Mouse (Mus musculus) CH12.LX (cell line): ENCODE data around the gene Olfr543.
A peak's percentile ranks its signal among the peaks of the same experiment; 100 is the strongest.

Experiments used
- CTCF ChIP-seq, 2 experiments: IDR thresholded peaks in 1 of 2; conservative IDR thresholded peaks in 1 of 2; 2 replicates each; pipeline ENCODE4 v1.5.1; 2011 to 2012; ENCODE audit warnings: low read depth in 2 of 2, low read length in 2 of 2, improper control_type of control experiment in 1 of 2, inconsistent platforms in 1 of 2, mild to moderate bottlenecking in 1 of 2, moderate library complexity in 1 of 2
- GABPA ChIP-seq: IDR thresholded peaks from 2 replicates; pipeline ENCODE4 v1.6.1; 2012; ENCODE audit warnings: low read depth, low read length, improper control_type of control experiment, inconsistent platforms; ENCODE audit not compliant: insufficient replicate concordance
- MAFK ChIP-seq: IDR thresholded peaks from 2 replicates; pipeline ENCODE4 v1.6.1; 2011; ENCODE audit warnings: low read length, improper control_type of control experiment; ENCODE audit not compliant: insufficient replicate concordance
- POLR2A ChIP-seq: IDR thresholded peaks from 2 replicates; pipeline ENCODE4 v1.6.1; 2011; ENCODE audit warnings: low read depth, mild to moderate bottlenecking, improper control_type of control experiment, low read length
- SIN3A ChIP-seq: IDR thresholded peaks from 2 replicates; pipeline ENCODE4 v1.6.1; 2012; ENCODE audit warnings: low read length, improper control_type of control experiment, inconsistent platforms
- SMC3 ChIP-seq: IDR thresholded peaks from 2 replicates; pipeline ENCODE4 v1.6.1; 2011; ENCODE audit warnings: low read depth, low read length, improper control_type of control experiment
- USF1 ChIP-seq: IDR thresholded peaks from 2 replicates; pipeline ENCODE4 v1.6.1; 2014; ENCODE audit warnings: low read depth, mild to moderate bottlenecking, inconsistent platforms, low read length, improper control_type of control experiment
- USF2 ChIP-seq: conservative IDR thresholded peaks from 2 replicates; pipeline ENCODE4 v1.6.1; 2011; ENCODE audit warnings: low read depth, low read length, improper control_type of control experiment

GRCm38 (mm10) chr7:102506848-102507247 lies 25.4 kb upstream of the Olfr543 start:
- TF ChIP-seq MAFK: no peak
- TF ChIP-seq CTCF (conservative IDR thresholded peaks at IDR 0.05 in 1 of 2, IDR thresholded peaks at IDR 0.05 in 1 of 2; ENCODE audit: low read depth in 2 of 2, low read length in 2 of 2): peak; percentile 72 to 93
- no peak for TF ChIP-seq GABPA
- TF ChIP-seq POLR2A: no peak
- TF ChIP-seq SMC3: peak; percentile 66
- TF ChIP-seq USF2: no peak
- TF ChIP-seq SIN3A: no peak
- TF ChIP-seq USF1: no peak
